Mouse (Mus musculus): ENCODE data around the gene Rnf126. TPM values are rescaled to one million over a fixed set of nuclear protein-coding genes. Genes with fewer than 3 reads are reported as not detected.

The Rnf126 gene
- polyA plus RNA-seq, 1 experiment from 2014 or later, result 21.2 TPM

GRCm38 (mm10) chr10:79781139-79781538, 14.4 kb upstream of the Rnf126 start:
- Histone ChIP-seq H3K27ac (no peak overlapping the region), H3K4me3 (ENCODE audit: inconsistent target) (peak overlapping the region; percentile 22), H3K79me2 (ENCODE audit: inconsistent target) (no peaks in the 10 kb centered on the region), H3K36me3 (ENCODE audit: inconsistent target) (no peaks in the 10 kb centered on the region)
- 39% methylated on average over 21 of the region's 21 CpGs for WGBS (ENCODE audit: missing documents)

GRCm38 (mm10) chr10:79780664-79781015, 13.9 kb upstream of the Rnf126 start:
- Histone ChIP-seq H3K79me2 (ENCODE audit: inconsistent target) (no peaks in the 10 kb centered on the region), H3K27ac (no peak overlapping the region), H3K36me3 (ENCODE audit: inconsistent target) (no peaks in the 10 kb centered on the region), H3K4me3 (ENCODE audit: inconsistent target) (peak overlapping the region; percentile 22)
- 2% methylated on average over 13 of the region's 13 CpGs for WGBS (ENCODE audit: missing documents)

- H3K27ac ChIP-seq, result no peak overlapping the region
- no peaks in the 10 kb centered on the region for H3K79me2 ChIP-seq (ENCODE audit: inconsistent target)
- no peaks in the 10 kb centered on the region for H3K36me3 ChIP-seq (ENCODE audit: inconsistent target)
- H3K4me3 ChIP-seq (ENCODE audit: inconsistent target), result peak overlapping the region; percentile 22
- WGBS (ENCODE audit: missing documents), result 2% methylated on average over 48 of the region's 55 CpGs
Measured at GRCm38 (mm10) chr10:79779784-79780663, 13.3 kb upstream of the Rnf126 start.

- WGBS (ENCODE audit: missing documents), result 31% methylated on average over 2 of the region's 2 CpGs
- H3K36me3 ChIP-seq (ENCODE audit: inconsistent target), result no peaks in the 10 kb centered on the region
- no peak overlapping the region for H3K27ac ChIP-seq
- no peaks in the 10 kb centered on the region for H3K79me2 ChIP-seq (ENCODE audit: inconsistent target)
- no peak overlapping the region for H3K4me3 ChIP-seq (ENCODE audit: inconsistent target)
Measured at GRCm38 (mm10) chr10:79779193-79779592, 12.4 kb upstream of the Rnf126 start.

DNA sequence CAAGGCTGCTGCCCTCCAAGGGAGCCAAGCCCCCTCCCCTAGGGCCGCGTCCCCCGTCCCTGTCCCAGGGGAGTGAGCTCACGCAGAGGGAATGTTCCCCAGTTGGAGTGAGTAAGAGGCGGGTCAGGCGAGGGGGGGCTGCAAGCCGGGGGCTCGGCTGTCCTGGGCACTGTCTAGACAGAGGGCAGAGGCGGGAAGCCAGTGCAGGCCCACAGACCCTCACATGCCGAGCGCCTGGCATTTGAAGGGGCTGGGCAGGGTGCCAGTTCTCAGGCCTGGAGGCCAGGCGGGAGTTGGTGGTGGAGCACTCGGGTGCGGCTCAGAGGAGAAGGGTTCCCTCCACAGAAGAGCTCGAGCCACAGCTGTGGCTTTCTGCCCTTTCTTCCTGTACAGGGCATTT, 11.3 kb upstream of the Rnf126 start:
- no peaks in the 10 kb centered on the region for H3K36me3 ChIP-seq (ENCODE audit: inconsistent target)
- H3K4me3 ChIP-seq (ENCODE audit: inconsistent target), result no peak overlapping the region
- H3K27ac ChIP-seq, result no peak overlapping the region
- no peaks in the 10 kb centered on the region for H3K79me2 ChIP-seq (ENCODE audit: inconsistent target)
- WGBS (ENCODE audit: missing documents), result 22% methylated on average over 15 of the region's 15 CpGs

- no peak within 1 kb of the TSS for H3K27ac ChIP-seq
- H3K36me3 ChIP-seq (ENCODE audit: inconsistent target), result no peaks in the 10 kb centered on the region
- H3K4me3 ChIP-seq (ENCODE audit: inconsistent target), result no peak within 1 kb of the TSS
- 7% methylated on average over 26 of the region's 39 CpGs for WGBS (ENCODE audit: missing documents)
- H3K79me2 ChIP-seq (ENCODE audit: inconsistent target), result no peaks in the 10 kb centered on the region
Measured at GRCm38 (mm10) chr10:79777103-79777531, 10.4 kb upstream of the Rnf126 start, which contains the start of gene Fstl3. Gene Fstl3, plus strand, starts transcription at chr10:79777272.

GRCm38 (mm10) chr10:79774486-79775279, 7.9 kb upstream of the Rnf126 start:
- no peaks in the 10 kb centered on the region for H3K79me2 ChIP-seq (ENCODE audit: inconsistent target)
- no peak overlapping the region for H3K27ac ChIP-seq
- no peak overlapping the region for H3K4me3 ChIP-seq (ENCODE audit: inconsistent target)
- 82% methylated on average over 4 of the region's 5 CpGs for WGBS (ENCODE audit: missing documents)
- H3K36me3 ChIP-seq (ENCODE audit: inconsistent target), result no peaks in the 10 kb centered on the region

DNA sequence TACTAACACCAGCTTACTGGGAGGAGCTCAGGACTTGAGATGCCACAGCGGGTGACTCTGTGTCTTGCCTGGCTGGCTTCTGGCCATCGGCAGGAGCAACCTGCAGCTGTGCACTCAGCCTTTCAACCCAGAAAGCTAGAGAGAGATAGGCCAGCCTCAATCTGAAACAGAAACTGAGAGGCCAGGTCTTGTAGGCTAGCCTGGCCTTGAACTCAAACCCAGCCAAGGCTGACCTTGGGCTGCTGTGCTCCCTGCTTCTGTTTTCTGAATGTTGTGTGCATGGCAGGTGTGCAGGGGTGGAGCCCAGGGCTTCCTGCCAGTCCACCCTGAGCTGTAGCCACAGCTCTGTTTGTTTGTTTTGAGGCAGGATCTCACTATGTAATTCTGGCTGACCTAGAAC, 6.5 kb upstream of the Rnf126 start:
- Histone ChIP-seq H3K27ac (no peak overlapping the region), H3K79me2 (ENCODE audit: inconsistent target) (no peaks in the 10 kb centered on the region), H3K36me3 (ENCODE audit: inconsistent target) (no peaks in the 10 kb centered on the region), H3K4me3 (ENCODE audit: inconsistent target) (no peak overlapping the region)
- 96% methylated on average over 2 of the region's 2 CpGs for WGBS (ENCODE audit: missing documents)

DNA sequence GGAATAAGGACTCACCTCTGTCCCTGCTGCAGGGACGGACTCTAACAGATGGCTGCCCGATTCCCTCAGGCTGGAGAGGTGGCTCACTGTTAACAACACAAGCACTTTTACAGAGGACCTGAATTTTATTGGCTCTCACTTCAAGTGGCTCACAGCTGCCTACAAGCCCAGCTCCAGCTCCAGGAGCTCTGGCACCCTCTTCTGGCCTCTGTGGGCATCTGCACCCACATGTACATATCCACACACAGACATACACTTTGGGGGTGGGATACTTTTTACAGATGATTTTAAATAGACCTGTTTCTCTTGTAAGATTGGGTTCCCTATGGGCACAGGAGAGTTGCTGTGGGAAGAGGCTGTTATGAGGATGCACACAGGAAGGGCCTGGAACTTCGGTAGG, 5.6 kb upstream of the Rnf126 start:
- H3K36me3 ChIP-seq (ENCODE audit: inconsistent target), result no peaks in the 10 kb centered on the region
- H3K79me2 ChIP-seq (ENCODE audit: inconsistent target), result no peaks in the 10 kb centered on the region
- no peak overlapping the region for H3K27ac ChIP-seq
- H3K4me3 ChIP-seq (ENCODE audit: inconsistent target), result no peak overlapping the region
- 100% methylated on average over 3 of the region's 3 CpGs for WGBS (ENCODE audit: missing documents)

DNA sequence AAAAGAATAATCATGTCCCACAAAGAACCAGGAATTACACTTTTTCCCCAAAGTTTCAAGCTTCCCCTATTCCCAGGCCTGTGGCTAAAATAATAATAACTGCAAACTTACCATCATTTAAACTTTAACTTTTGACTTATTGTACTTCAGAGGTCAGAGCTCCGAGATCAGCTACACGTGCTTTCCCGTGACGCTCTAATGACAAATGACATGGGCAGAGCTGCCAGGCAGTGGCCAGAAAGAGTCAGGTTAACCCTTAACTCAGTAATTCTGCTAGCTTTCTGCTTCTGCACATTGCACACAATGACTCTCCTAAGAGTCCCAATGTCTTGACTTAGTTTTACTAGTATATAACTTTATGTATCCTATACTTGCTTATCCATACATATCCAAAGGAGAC, 2.6 kb upstream of the Rnf126 start:
- H3K36me3 ChIP-seq (ENCODE audit: inconsistent target), result no peaks in the 10 kb centered on the region
- no peak overlapping the region for H3K27ac ChIP-seq
- WGBS (ENCODE audit: missing documents), result 98% methylated on average over 4 of the region's 4 CpGs
- peaks cover 21% of the 10 kb centered on the region for H3K79me2 ChIP-seq (ENCODE audit: inconsistent target)
- no peak overlapping the region for H3K4me3 ChIP-seq (ENCODE audit: inconsistent target)

DNA sequence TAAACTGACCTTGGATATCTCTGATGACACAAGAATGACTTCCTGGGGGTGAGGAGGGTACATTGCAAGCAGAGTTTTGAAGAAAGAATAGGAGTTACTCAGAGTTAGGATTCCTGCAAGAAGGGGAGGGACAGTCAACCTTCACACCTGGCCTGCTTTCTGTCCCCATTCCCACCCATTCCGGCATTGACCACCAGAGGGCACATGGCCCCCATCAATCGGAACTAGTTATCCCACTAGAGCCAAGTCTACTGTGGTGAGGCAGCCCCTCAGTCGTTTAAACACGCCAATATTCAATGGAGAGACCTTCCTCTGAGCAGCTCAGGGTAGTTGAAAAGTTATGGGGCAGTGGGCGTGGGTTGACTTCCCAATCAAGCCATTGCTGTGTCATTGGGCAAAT, 1.6 kb upstream of the Rnf126 start:
- Histone ChIP-seq H3K27ac (no peak overlapping the region), H3K4me3 (ENCODE audit: inconsistent target) (no peak overlapping the region), H3K36me3 (ENCODE audit: inconsistent target) (no peaks in the 10 kb centered on the region), H3K79me2 (ENCODE audit: inconsistent target) (peaks cover 30% of the 10 kb centered on the region)
- 15% methylated on average over 5 of the region's 5 CpGs for WGBS (ENCODE audit: missing documents)

DNA sequence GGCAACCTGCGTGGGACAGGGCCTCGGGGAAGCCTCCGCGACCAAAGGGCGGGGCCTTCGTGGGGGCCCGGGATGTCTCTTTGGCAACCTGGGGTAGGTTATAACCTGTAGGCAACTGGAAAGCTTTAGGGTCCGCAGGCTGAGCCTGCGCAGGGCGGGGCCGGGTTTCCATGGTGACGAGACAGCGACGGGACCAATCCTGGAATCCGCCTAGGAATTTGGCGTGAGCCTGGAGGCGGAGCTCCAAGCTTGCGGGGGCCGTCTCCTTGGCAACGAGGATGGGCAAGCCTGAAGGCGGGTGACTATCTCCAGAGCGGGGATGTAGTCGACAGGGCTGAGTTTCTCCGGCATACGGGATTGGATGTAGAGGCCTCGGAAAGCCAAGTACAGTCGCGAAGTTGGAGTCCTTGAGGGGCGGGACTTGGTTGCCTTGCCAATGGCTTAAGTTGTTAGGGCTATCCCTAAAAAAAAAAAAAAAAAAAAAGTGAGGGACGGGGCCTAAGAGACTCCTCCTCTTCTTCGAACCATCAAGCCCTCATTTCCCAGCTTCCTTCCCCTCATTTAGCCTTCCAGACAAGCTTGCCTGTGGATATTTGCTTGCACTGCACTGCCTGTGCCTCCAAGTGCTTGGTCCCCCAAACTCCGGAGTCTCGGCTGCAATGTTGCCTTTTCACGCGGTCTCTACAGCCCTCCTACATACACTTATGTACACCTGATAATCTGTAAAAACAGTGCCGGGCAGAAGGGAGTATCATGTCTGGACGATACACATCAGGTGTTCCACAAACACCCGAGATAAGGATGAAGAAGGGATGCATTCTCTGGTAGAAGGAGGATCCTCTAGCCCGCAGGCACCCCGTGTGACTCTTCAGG, 856 bp upstream of the Rnf126 start:
- H3K27ac ChIP-seq, result peak overlapping the region; percentile 54
- 14% methylated on average over 39 of the region's 40 CpGs for WGBS (ENCODE audit: missing documents)
- H3K4me3 ChIP-seq (ENCODE audit: inconsistent target), result peak overlapping the region; percentile 49
- H3K36me3 ChIP-seq (ENCODE audit: inconsistent target), result no peaks in the 10 kb centered on the region
- peaks cover 38% of the 10 kb centered on the region for H3K79me2 ChIP-seq (ENCODE audit: inconsistent target)

GRCm38 (mm10) chr10:79766001-79766507, 698 bp downstream of the Rnf126 start:
- Histone ChIP-seq H3K79me2 (ENCODE audit: inconsistent target) (peaks cover 43% of the 10 kb centered on the region), H3K36me3 (ENCODE audit: inconsistent target) (peaks cover 6% of the 10 kb centered on the region; the same call in 1 of the 2 replicates), H3K4me3 (ENCODE audit: inconsistent target) (peak overlapping the region; percentile 64), H3K27ac (no peak overlapping the region)
- WGBS (ENCODE audit: missing documents), result 9% methylated on average over 16 of the region's 16 CpGs

DNA sequence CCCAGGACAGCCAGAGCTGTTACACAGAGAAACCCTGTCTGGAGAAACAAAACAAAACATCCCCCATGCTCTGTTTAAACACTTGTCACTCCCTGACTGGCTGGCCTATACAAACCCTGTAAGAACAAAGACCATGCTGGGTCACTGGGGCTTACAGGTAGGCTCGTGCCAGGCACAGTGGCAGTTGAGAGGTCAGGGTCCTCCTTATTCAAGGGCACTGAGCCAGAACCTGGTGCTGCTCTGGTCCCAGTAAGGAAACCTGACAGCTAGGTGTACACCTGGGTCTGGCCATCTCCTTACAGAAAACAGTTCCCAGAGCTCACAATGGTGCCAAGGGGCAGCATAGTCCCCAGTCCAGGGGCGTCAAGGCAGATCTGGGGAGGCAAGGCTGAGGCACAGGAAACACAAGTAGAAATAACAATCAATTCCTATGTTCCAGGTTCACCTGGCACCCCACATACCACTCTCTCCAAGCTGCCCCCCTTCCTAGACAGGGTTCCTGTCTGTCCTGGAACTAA, 1.5 kb downstream of the Rnf126 start:
- H3K79me2 ChIP-seq (ENCODE audit: inconsistent target), result peaks cover 43% of the 10 kb centered on the region
- peaks cover 13% of the 10 kb centered on the region; the same call in 1 of the 2 replicates for H3K36me3 ChIP-seq (ENCODE audit: inconsistent target)
- 72% methylated on average over 2 of the region's 2 CpGs for WGBS (ENCODE audit: missing documents)
- H3K27ac ChIP-seq, result no peak overlapping the region
- peak overlapping the region; percentile 64; the same call in 1 of the 2 replicates for H3K4me3 ChIP-seq (ENCODE audit: inconsistent target)
